Mouse (Mus musculus) liver, adult 2 months (tissue): Measurements from ENCODE around the gene Dok5. TPM values are rescaled to one million over a fixed set of nuclear protein-coding genes. Genes with fewer than 3 reads are reported as not detected.

ENCODE experiments used
- DNase-seq: peaks from one replicate; pipeline ENCODE4 v3.0.0-alpha.2; 2011; ENCODE audit warnings: low read depth, low spot score; ENCODE audit errors: extremely low read depth
- H3K27ac ChIP-seq: fragments of 200-500 bp; replicated peaks from 2 replicates; pipeline ENCODE4 v1.5.1; 2012; ENCODE audit warnings: low read depth, mild to moderate bottlenecking, control low read depth, inconsistent platforms, low read length; ENCODE audit not compliant: insufficient read depth
- H3K27me3 ChIP-seq: fragments of 200-500 bp; 2 replicates; pipeline ENCODE4 v1.6.1; 2012; ENCODE audit warnings: mild to moderate bottlenecking, moderate library complexity, low read length, inconsistent platforms; ENCODE audit not compliant: control insufficient read depth, insufficient read depth
- H3K36me3 ChIP-seq: fragments of 200-500 bp; 2 replicates; pipeline ENCODE4 v1.6.1; 2012; ENCODE audit warnings: low read length, inconsistent platforms; ENCODE audit not compliant: control insufficient read depth, insufficient read depth
- H3K4me1 ChIP-seq: fragments of 200-500 bp; 2 replicates; pipeline ENCODE4 v1.6.1; 2011; ENCODE audit warnings: low read length; ENCODE audit not compliant: control insufficient read depth, insufficient read depth
- H3K4me3 ChIP-seq: fragments of 200-500 bp; 2 replicates; pipeline ENCODE4 v1.5.1; 2011; ENCODE audit warnings: low read depth, mild to moderate bottlenecking, control low read depth, low read length, moderate library complexity; ENCODE audit not compliant: insufficient read depth
- H3K79me2 ChIP-seq: fragments of 200-500 bp; 2 replicates; pipeline ENCODE4 v1.6.1; 2012; ENCODE audit warnings: inconsistent platforms, mild to moderate bottlenecking, low read length, moderate library complexity; ENCODE audit not compliant: control insufficient read depth, insufficient read depth
- H3K9ac ChIP-seq: fragments of 200-500 bp; 2 replicates; pipeline ENCODE4 v1.6.1; 2012; ENCODE audit warnings: low read depth, mild to moderate bottlenecking, control low read depth, inconsistent platforms, low read length
- CTCF ChIP-seq: fragments of 200-500 bp; IDR thresholded peaks from 2 replicates; pipeline ENCODE4 v1.5.1; 2011; ENCODE audit warnings: low read depth, low read length, control low read depth
- POLR2A ChIP-seq: fragments of 200-500 bp; IDR thresholded peaks from 2 replicates; pipeline ENCODE4 v1.6.1; 2011; ENCODE audit warnings: low read length, control low read depth; ENCODE audit not compliant: insufficient read depth; ENCODE audit errors: extremely low read depth
- WGBS: fragments of 180-500 bp; shearing (Covaris S2); methylation state at CpG from one replicate; pipeline ENCODE4 v1.1.7; 2018; 5-methylcytosine and 5-hydroxymethylcytosine counted together
- polyA plus RNA-seq: library from polyadenylated mRNA; depleted of rRNA; stranded (reverse); fragments of >200 nt; gene quantifications from 2 replicates; pipeline ENCODE4 v1.2.3, GENCODE M21; 2012
- total RNA-seq: library from RNA; depleted of rRNA; stranded (reverse); fragments of >200 nt; gene quantifications from 2 replicates; pipeline ENCODE4 v1.2.3, GENCODE M21; 2014

Dok5 gene
- total and polyA plus RNA-seq, 2 experiments: not detected

GRCm38 (mm10) chr2:170864820-170865219 is 133.2 kb downstream of the Dok5 start:
- Histone ChIP-seq H3K36me3 (no peaks in the 10 kb centered on the region), H3K4me3 (no peak overlapping the region), H3K27me3 (no peaks in the 10 kb centered on the region; the same call in 1 of the 2 replicates), H3K4me1 (no peaks in the 10 kb centered on the region), H3K27ac (no peak overlapping the region), H3K9ac (no peak overlapping the region), H3K79me2 (no peaks in the 10 kb centered on the region)
- no peak for DNase-seq
- WGBS: 85% methylated on average over 6 of the region's 6 CpGs
- TF ChIP-seq POLR2A: no peak
- TF ChIP-seq CTCF: no peak

GRCm38 (mm10) chr2:170870566-170870965 is 139.0 kb downstream of the Dok5 start:
- no peak overlapping the region for H3K27ac ChIP-seq
- no peaks in the 10 kb centered on the region for H3K79me2 ChIP-seq
- TF ChIP-seq POLR2A (no peak), CTCF (no peak)
- no peaks in the 10 kb centered on the region for H3K36me3 ChIP-seq
- DNase-seq: no peak
- no peak overlapping the region for H3K4me3 ChIP-seq
- no peaks in the 10 kb centered on the region for H3K27me3 ChIP-seq
- WGBS: 76% methylated on average over 15 of the region's 15 CpGs
- no peak overlapping the region for H3K9ac ChIP-seq
- H3K4me1 ChIP-seq: no peaks in the 10 kb centered on the region

GRCm38 (mm10) chr2:170871469-170871868 is 139.9 kb downstream of the Dok5 start:
- no peak for DNase-seq
- H3K4me1 ChIP-seq: no peaks in the 10 kb centered on the region
- H3K36me3 ChIP-seq: no peaks in the 10 kb centered on the region
- H3K4me3 ChIP-seq: no peak overlapping the region
- H3K27ac ChIP-seq: no peak overlapping the region
- no peaks in the 10 kb centered on the region for H3K27me3 ChIP-seq
- TF ChIP-seq POLR2A: no peak
- TF ChIP-seq CTCF: no peak
- no peaks in the 10 kb centered on the region for H3K79me2 ChIP-seq
- no peak overlapping the region for H3K9ac ChIP-seq
- WGBS: 77% methylated on average over 3 of the region's 3 CpGs

- TF ChIP-seq CTCF: peak; percentile 60
- TF ChIP-seq POLR2A: no peak
- Histone ChIP-seq H3K79me2 (no peaks in the 10 kb centered on the region), H3K9ac (no peak overlapping the region), H3K27ac (no peak overlapping the region), H3K27me3 (no peaks in the 10 kb centered on the region), H3K4me1 (no peaks in the 10 kb centered on the region), H3K36me3 (no peaks in the 10 kb centered on the region), H3K4me3 (no peak overlapping the region)
- 11% methylated on average over 8 of the region's 8 CpGs for WGBS
- peak; percentile 23 for DNase-seq
Measured at GRCm38 (mm10) chr2:170873382-170873781, 141.8 kb downstream of the Dok5 start.

- H3K36me3 ChIP-seq: no peaks in the 10 kb centered on the region
- no peak overlapping the region for H3K27ac ChIP-seq
- H3K27me3 ChIP-seq: no peaks in the 10 kb centered on the region
- H3K9ac ChIP-seq: no peak overlapping the region
- TF ChIP-seq POLR2A: no peak
- TF ChIP-seq CTCF: peak; percentile 79
- WGBS: 0% methylated on average over 4 of the region's 4 CpGs
- no peaks in the 10 kb centered on the region for H3K79me2 ChIP-seq
- H3K4me1 ChIP-seq: no peaks in the 10 kb centered on the region
- DNase-seq: peak; percentile 34
- no peak overlapping the region for H3K4me3 ChIP-seq
Measured at GRCm38 (mm10) chr2:170877515-170877914, 145.9 kb downstream of the Dok5 start.

- Histone ChIP-seq H3K4me1 (no peaks in the 10 kb centered on the region), H3K79me2 (no peaks in the 10 kb centered on the region), H3K36me3 (no peaks in the 10 kb centered on the region), H3K9ac (no peak overlapping the region), H3K27me3 (no peaks in the 10 kb centered on the region), H3K27ac (no peak overlapping the region), H3K4me3 (no peak overlapping the region)
- TF ChIP-seq POLR2A (no peak), CTCF (no peak)
- DNase-seq: no peak
- WGBS: 59% methylated on average over 5 of the region's 5 CpGs
Measured at GRCm38 (mm10) chr2:170877936-170878335, 146.3 kb downstream of the Dok5 start.
